Mouse (Mus musculus) erythroblast, embryonic 14.5 days (primary cell): Measurements from ENCODE around the gene Zfp867.

Experiments
- GATA1 ChIP-seq: IDR thresholded peaks from 2 replicates; pipeline ENCODE4 v1.6.1; 2012; ENCODE audit warnings: low read length, inconsistent platforms, mixed read lengths
- TAL1 ChIP-seq: IDR thresholded peaks from 3 replicates; pipeline ENCODE4 v1.6.1; 2012; ENCODE audit warnings: low read length, inconsistent platforms, mixed read lengths

- TF ChIP-seq GATA1 (no peak), TAL1 (no peak)
Observed at GRCm38 (mm10) chr11:59486222-59486621, 13.9 kb upstream of the Zfp867 start.
